Mouse (Mus musculus) MN1 (cell line): ENCODE data around the gene Urad.

Source experiments
- DNase-seq: peaks from one replicate; pipeline ENCODE4 v3.0.0-alpha.2; 2016; ENCODE audit warnings: low spot score

Gene Urad

DNA sequence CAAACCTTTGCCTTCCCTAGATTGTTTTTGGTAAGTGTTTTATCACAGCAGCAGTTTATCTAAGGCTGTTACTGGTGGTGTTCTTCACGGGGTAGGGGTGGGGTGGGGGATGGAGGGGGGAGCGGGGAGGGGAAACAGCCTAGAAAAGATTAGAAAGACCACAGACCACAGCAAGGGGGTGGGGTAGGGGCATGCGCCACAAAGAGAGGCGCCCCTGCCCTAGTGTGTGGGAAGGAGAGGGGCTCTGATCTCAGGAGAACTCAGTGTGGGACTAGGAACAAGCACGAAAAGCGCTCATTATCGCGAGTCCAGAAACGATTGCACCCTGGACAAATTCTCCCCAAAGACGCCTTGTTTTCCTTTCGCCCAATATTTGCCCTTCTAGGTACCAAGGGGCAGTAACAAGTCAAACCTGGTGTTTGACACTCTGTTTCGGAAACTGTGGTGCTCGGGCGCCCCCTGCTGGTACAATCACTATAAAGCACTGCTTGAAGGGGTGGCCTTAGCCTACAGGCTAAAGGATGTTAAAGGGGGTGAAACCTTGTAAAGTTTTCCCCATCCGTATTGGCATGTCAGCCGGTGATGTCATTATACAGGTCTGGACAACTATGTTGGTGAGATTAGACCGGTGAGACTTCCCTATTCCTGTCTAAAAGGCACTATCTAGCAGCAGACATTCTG, 1.1 kb upstream of the Urad start:
- DNase-seq, result peak; percentile 71

DNA sequence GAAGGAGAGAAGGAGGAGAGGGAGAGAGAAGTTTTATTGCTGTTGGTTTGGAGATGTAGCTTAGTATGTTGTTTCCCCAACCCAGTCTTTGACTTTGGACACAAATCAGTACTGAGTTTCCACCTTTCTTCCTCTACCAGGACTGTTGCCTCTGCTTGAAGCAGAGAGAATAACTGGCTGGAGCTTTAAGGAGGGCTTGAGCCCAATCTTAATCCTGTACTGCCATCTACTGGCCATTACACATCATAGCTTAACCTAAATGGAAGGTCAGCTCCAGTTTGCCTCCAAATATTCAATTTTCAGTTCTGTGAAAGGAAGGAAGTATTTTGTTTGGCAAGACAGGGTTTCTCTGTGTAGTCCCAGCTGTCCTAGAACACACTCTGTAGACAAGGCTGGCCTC, 2.6 kb downstream of the Urad start:
- DNase-seq, result peak; percentile 86

DNA sequence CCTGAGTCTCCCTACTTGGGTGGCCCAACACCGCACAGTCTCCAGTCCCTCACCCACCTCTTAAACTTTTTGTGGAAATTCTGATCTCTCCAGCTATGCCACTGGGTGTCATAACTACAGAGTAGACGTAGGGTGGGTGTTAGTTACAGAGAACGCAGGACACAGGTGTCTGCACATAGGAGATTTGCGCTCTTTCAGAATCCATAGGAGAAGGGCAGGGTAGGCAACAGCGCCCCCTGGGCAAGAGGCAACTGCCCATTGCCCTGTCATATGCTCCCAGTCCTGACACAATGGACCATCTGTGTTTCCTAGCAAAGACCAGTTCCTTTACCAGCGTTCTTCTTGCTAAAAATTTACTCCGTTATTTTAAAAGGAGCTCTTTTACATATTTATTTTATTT, 4.2 kb downstream of the Urad start:
- DNase-seq, result no peak

DNA sequence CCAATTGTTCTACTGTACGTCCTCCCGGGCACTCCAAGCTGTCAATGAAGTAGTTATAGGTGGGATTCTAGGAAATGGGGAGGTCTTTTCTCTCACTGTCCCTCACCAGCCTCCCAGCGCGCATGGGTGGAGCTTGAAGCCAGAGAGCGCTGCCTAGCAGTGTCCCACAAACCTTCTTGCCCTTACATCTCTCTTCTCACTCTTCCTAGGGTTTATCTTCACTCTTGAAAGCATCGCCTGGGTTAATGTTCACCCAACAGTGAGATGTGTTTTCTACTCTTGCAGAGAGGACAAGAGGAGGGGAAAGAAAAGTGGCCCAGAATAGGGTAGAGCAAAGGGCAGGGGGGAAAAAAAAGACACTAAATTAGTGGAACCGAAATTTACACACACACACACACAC, 4.9 kb downstream of the Urad start:
- DNase-seq, result no peak

DNA sequence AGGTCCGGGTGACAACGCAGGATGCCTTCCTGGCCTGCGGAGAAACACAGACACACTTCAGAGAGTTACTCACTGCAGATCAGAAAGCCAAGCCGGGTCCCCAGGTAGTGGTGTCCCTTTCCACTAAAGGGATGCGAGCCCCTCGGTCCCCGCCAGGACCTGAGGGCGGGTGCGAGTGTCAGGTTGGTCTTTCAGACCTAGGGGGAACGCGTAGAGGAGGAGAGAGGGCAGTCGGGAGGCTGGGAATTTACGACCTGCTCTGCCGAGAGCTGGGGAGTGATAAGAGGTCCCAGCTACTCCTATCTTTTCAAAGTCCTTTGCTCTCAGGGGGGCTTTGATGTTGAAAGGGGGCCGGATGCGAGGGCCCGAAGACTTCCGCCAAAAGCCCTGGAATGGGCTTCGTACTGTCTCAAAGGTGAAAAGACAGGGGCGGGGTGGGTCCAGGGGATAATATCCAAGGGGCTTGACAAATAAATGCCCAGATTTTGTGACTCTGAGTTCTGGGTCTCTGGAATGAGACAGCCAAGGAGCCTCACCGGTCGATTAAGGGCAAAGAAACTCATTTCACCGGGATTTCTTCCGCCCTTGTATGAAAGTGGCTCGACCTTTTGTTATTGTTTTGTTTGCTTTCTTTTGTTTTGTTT, 6.7 kb downstream of the Urad start:
- no peak for DNase-seq

DNA sequence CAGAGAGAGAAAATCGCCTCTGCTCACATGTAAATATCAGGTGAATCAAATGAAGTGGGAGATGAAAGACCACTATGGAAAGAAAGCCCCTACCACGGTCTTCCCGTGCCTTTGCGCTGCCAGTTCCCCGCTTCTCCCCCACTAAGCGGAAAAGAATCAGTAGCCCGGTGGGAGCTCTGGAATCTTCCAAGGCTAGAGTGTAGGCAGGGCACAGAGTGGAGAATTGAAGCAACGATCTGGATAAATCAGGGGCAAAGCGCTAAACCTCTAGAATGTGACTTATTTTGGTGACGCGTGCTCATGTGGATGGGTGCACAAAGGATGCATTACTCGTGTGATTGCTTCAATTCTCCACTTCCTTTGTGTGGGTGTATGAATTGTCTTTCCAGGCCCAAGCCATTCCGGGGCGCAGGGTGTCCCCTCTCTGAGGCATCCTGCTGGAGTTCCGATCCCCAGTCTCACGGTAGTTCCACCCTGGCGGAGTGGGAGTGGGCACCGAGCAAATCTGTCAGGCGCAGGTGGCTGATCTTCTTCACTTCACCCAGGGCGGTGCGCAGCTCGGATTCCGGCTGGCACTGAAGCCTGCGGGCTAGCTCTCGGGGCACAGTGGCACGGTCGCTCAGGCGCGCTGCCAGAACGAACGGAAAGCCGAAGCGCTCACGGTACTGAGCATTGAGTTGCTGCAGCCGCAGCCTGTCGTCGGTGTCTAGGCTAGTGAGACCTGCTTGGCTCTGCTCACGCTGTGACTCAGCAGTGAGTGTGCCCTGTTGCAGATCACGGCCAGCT, 7.4 kb downstream of the Urad start:
- DNase-seq, result peak; percentile 34

DNA sequence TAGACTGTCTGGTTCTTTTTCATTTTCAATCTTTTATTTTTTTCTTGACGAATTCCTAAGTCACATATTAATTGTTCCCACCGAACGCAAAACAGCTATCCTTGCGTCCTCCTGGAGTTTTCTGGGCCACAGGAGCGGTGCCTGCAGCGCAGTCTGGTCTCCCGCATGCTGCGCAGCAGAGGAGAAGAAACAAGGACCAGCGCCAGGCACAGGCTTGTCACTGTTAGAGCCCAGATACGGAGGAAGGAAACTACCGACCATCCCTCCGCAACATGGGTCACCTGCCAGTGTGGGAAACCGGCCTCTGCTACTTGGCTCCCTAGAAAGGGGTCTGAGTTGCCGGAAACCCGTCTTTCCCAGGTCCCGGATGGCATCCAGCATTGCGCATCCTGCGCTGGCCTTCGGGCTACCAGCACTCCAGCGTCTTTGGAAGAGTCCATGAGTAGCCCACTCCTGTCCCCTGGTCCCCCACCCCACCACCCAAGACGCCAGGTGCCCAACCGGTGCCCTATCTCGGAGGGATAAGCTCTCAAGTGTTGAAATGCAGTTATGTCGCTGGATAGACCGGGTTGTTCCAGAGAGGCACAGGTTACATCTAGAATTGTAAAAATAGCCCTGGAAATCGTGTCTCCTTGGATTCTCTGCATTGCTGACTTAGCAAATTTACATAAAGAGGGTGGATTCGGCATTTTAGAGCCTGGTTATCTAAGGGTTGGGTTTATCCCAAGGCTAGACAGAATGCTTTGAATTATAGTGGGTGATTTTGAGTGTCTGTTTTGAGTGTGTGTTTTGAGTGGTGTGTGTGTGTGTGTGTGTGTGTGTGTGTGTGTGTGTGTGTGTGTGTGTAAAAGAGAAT, 9.2 kb downstream of the Urad start:
- DNase-seq, result no peak

DNA sequence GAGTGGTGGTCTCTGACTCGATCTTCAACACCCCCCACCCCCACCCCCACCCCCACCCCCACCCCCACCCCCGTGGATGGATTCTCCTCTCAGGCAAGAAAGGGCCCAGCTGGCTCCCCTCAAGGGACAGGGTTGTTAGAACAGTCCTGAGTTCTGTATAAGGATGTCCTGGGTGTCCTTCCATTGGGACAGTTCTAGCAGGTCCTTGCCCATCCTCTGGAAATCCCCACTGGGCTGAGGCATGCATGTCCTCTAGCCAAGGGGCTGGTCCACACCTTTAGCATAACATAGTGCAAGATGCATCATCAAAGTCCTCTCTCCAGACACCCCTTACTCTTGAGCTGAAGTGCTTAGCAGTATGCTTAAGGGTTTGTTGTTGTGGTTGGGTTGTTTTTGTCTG, 12.5 kb downstream of the Urad start:
- no peak for DNase-seq

DNA sequence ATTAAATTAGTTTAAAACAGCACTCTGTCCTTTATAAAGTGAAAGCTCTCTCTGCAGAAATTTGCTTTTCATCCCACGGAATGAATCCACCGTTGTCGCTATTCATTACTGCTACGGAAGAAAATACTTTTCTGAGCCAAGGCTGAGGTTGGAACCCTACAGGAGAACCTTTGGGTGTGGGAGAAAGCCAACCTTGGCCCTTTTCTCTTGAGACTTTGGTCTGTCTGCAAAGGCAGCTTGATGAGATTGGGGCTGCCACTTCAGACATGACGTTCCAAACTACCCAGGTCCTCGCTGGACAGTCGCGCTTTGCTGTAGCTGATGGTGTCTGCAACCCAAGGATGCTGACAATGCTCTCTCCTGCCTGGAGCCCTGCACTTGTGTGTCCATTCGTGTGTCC, 13.8 kb downstream of the Urad start:
- no peak for DNase-seq

DNA sequence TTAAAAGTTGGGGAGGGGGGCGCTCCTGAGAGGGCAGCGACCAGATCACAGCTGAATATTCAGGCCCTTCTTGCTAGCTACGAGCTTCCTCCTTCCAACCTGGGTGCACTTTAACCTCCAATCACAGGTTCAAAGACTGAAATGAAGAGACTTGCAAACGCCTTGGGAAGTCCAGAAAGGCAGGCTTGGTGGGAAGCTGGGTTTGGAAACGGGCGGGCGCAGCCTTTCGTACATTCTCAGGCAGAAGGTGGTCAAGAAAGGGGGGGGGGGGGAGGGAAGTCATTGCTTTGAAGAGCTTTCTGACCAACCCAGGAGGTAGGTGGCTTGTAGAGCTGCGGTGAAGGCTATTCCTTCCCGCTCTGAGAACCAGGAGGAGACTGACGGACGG, 14.8 kb downstream of the Urad start:
- DNase-seq, result no peak

DNA sequence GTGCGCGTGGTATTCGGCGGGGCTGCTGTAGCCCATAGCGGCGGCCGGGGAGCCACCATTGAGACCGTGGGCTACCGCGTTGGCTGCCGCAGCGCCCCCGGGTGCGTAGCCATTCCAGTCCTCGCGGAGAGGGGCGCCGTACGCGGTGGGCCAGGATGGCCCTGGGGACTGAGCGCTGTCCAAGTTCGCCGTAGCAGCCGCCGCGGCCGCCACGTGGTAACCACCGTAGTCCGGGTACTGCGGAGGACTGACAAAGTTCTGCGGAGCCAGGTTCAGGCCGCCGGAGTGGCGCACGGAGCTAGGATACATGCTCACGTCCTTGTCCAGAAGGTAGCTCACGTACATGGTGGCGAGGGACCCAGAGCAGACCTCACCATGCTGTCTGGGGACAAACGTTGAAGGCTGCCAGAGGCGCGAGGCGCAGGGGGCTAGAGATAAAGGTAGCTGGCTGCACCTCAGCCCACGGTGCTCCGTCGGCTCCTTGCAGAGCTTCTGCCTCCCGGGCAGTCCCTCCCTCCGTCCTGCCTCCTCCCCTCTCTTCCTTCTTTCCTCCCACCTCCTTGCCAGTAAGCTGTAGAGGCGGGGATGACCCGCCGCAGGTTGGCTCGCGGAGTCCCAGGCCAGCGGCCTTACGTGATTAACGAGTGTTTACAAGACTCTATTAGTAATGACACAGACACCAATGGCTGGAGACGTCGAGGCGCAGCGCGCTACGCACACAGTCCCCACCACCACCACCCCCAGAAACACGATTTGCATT, 15.4 kb downstream of the Urad start, which contains the start of gene Cdx2:
TSS of gene Cdx2 (minus strand) at position 633 of the 760 bp plus-strand sequence.
- DNase-seq, result no peak

DNA sequence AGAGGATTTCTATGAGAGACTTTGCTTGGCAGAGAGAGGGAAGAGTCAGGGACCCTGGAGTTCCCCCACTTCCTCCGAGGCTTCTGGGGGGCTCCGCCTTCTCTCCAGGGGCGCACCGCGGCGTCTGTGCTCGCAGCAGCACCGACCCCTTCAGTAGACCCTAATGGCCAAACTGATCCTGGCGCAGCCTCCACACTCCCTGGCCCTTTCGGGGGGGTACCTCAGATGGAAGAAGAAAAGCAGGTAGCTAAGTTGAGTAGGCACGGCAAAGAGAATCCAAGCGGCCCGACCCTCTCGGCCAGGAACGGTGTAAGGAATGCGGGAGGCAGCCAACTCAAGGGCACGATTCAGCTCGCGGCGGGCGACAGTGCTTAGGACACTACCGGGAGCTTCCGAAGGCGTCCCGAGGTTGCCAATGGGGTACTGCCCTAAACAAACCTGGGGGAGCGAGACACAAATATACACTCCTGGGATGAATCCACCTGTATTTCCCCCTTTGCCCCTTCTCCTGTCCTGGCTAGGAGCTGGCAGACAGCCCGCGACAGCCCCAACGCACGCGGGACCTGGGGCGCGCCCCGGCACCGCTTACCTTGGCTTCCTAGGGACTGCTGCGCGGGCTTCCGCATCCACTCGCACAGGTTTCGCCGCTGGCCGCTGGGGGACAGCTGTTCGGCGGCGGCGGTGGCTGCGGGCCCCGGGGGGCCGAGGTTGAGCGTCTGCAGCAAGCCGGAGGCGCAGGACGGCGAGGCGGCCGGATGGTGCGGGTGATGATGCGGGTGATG, 16.2 kb downstream of the Urad start:
- DNase-seq, result no peak

DNA sequence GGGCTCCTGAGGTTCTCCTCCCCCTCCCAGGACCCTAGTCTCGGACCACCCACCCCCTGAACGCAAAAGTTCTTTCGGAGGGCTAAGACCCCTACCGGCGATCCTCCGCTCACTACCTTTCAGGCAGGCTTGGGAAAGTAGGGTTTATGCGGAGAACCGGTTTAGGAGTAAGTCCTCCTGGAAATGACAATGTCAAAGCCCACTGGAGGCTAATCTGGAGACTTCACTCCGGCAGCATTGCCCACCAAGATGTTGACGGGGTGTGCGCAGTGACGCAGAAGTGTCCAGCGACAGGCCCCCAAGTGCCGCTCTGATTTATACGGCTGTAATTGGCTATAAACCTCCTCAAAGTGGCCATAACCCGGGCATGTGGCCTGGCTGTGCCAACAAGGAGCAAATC, 17.1 kb downstream of the Urad start:
- DNase-seq, result no peak

DNA sequence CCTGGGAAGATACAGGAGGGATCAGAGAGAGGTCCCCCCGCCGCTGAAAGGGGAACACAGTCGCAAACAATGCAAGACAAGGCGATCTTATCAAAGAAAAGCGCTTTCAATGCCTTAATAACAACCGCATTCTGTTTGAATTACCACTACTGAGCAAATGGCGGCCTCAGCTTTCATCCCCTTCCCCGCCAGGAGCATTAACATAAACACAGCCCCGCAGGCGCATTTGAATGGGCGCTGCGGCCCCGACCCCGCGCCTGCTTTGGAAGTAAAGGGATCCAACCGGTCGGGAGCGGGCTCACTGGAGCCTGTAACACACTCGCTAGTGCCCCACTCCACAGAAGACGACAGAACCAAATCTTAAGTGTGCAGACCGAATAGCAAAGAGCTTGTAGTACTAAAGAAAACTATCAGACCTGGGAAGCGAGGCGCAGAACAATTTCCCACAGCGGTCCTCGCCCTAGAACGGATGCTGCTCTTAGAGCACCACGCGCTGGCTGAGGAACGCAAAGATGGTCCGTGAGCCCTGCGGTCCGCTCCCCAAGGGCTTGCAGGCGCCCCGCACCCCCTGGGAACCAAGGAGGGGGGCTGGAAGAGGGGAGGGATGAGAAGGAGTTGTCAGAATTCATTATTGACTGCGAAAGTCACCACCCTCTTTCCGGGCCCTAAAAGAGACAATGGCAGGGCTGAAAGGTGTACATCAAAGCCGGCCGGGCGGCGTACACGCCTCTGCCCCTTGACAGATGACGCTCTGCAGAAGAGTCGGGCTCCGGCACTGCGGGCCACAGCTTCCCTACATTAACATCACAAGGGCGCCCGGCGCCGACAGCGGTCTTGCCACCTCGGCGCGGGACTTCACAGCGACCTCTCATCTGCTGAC, 17.7 kb downstream of the Urad start:
- DNase-seq, result no peak

DNA sequence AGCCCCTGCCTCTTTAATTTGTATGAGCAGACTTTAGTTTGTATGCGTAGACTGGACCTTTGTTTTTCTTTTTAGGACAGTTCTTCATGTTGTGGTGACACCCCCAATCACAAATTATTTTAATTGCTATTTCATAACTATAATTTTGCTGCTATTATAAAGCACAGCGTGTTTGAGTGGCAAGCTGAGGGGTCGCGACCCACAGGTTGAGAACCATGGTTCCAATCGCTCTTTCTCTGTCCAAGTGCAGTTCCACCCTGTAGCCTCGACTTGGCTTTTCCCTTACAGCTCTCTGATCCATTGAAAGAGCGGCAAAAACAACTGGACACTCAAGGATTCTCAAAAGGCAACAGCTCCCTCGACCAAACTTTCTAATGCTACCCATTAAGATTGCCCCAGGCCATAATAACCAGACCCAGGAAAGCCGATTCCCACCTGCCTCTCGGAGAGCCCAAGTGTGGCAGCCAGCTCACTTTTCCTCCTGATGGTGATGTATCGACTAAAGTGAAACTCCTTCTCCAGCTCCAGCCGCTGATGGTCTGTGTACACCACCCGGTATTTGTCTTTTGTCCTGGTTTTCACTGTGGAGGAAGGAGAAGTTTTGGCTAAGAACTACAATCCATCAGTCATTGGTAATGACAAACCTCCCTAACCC, 19.4 kb downstream of the Urad start:
- no peak for DNase-seq

DNA sequence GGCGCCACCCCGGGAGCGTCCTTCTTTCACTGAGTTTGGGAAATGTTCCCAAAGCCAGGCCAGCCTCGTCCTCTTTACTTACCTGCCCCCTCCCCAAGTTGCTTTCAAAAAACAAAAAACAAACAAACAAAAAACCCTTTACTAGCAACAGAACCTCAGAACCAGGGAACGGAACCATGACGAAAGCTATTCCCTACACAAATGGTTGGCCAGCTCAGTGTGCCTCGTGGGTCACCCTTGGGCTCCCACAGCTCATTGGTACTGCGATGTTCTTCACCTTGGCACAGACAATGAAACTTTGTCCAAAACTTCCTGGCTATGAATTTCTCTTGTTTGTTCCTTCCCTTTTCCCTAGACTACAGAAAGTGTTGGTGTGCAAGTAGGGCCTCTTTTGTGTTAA, 20.1 kb downstream of the Urad start:
- no peak for DNase-seq

DNA sequence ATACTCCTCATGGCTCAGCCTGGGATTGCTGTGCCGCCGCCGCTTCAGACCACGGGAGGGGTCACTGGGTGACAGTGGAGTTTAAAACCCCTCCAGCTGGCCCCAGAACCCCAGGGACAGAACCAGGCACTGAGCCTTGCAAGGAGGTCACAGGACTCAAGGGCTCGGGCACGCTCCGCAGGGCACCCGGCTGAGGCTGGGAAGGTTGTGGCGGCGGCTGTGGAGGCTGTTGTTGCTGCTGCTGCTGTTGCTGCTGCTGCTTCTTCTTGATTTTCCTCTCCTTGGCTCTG, 20.5 kb downstream of the Urad start:
- DNase-seq, result no peak

DNA sequence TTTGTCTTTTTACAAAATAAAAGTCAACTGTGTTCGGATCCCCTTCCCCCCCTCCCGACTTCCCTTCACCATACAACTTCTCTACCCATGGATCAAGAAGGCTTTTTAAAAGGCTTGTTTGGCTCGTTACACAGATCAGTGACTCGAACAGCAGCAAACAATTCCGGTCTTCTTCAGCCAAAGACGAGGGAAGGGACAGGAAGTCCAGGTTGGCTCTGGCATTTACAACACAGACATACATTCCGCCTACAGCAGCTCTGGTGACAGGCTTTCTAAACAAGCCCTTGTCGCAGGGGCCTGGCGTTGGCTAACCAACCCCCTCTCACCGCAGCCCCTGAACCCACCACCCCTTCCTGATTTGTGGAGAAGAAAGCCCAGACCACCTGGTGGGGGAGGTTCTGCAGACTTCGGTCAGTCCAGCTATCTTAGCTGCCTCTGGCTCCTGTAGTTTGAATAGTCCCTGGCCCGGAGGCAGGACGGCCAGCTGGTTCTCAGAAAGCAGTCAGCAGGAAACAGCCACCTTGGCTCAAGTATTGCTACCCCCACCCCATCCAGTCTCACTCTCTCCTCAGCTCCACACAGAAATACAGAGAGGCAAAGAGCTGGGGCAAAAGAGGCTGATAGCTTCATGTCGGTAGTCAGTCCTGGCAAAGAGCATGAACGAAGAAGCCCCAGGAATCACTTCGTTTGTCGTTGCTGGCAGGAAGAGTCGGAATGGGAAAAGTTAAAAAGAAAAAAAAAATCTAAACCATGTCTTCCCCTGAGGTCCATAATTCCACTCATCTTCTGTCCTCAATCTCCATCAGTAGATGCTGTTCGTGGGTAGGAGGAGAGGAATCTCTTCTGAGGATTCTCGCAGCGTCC, 21.1 kb downstream of the Urad start:
- no peak for DNase-seq

DNA sequence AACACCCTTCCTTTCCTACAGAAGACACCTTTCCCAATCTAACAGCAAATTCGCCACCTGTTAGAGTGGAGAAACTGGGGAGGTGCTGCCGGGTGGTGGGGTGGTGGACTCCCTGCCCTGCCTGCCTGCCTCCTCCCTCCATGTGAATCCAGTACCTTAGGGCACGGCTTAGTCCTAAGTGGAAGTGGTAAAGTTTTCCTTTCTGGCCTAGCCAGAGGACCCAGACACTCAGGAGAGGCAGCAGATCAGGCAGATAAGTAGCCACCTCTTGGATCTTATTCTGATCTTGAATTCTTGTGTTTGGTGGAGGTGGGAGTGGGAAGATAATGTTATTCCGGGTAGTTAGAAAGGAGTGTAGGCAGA, 22.3 kb downstream of the Urad start:
- no peak for DNase-seq
